Mouse (Mus musculus) ovary, adult 18-20 months (tissue): ENCODE data around the gene Dhrs3.
A peak's percentile ranks its signal among the peaks of the same experiment; 100 is the strongest.

ENCODE experiments used
- DNase-seq: peaks from one replicate; pipeline ENCODE4 v3.0.0; 2022; ENCODE audit warnings: low spot score, mixed read lengths

Gene Dhrs3

GRCm38 (mm10) chr4:144939847-144940411, 47.3 kb downstream of the Dhrs3 start:
- no peak for DNase-seq

GRCm38 (mm10) chr4:144940796-144941462, 48.3 kb downstream of the Dhrs3 start:
- DNase-seq = no peak

- DNase-seq = no peak
Measured at GRCm38 (mm10) chr4:144942433-144942832, 49.8 kb downstream of the Dhrs3 start.

GRCm38 (mm10) chr4:144943273-144943672, 50.6 kb downstream of the Dhrs3 start:
- no peak for DNase-seq

- peak; percentile 80 for DNase-seq
Measured at GRCm38 (mm10) chr4:144947738-144948390, 55.2 kb downstream of the Dhrs3 start.

GRCm38 (mm10) chr4:144949441-144950326, 57.1 kb downstream of the Dhrs3 start:
- peak; percentile 68 for DNase-seq

- DNase-seq = no peak
Measured at GRCm38 (mm10) chr4:144950327-144950711, 57.7 kb downstream of the Dhrs3 start.

GRCm38 (mm10) chr4:144950883-144951282, 58.3 kb downstream of the Dhrs3 start:
- DNase-seq = no peak

GRCm38 (mm10) chr4:144951859-144952258, 59.2 kb downstream of the Dhrs3 start:
- no peak for DNase-seq

GRCm38 (mm10) chr4:144953421-144953820, 60.8 kb downstream of the Dhrs3 start:
- DNase-seq = no peak

- no peak for DNase-seq
Measured at GRCm38 (mm10) chr4:144955863-144956262, 63.2 kb downstream of the Dhrs3 start.

GRCm38 (mm10) chr4:144956293-144956692, 63.7 kb downstream of the Dhrs3 start:
- no peak for DNase-seq

GRCm38 (mm10) chr4:144957186-144957585, 64.6 kb downstream of the Dhrs3 start:
- peak; percentile 82 for DNase-seq

GRCm38 (mm10) chr4:144957721-144958120, 65.1 kb downstream of the Dhrs3 start:
- DNase-seq = peak; percentile 65

- DNase-seq = peak; percentile 76
Measured at GRCm38 (mm10) chr4:144960188-144960904, 67.7 kb downstream of the Dhrs3 start.

GRCm38 (mm10) chr4:144961232-144961631, 68.6 kb downstream of the Dhrs3 start:
- no peak for DNase-seq

GRCm38 (mm10) chr4:144961696-144962095, 69.1 kb downstream of the Dhrs3 start:
- DNase-seq = no peak

GRCm38 (mm10) chr4:144965255-144965654, 72.6 kb downstream of the Dhrs3 start:
- no peak for DNase-seq

- no peak for DNase-seq
Measured at GRCm38 (mm10) chr4:144968371-144968770, 75.7 kb downstream of the Dhrs3 start.

GRCm38 (mm10) chr4:144969030-144969429, 76.4 kb downstream of the Dhrs3 start:
- DNase-seq = no peak

- no peak for DNase-seq
Measured at GRCm38 (mm10) chr4:144971048-144971447, 78.4 kb downstream of the Dhrs3 start.
